Mouse (Mus musculus): ENCODE results near the gene Ctps.

Ctps gene

DNA sequence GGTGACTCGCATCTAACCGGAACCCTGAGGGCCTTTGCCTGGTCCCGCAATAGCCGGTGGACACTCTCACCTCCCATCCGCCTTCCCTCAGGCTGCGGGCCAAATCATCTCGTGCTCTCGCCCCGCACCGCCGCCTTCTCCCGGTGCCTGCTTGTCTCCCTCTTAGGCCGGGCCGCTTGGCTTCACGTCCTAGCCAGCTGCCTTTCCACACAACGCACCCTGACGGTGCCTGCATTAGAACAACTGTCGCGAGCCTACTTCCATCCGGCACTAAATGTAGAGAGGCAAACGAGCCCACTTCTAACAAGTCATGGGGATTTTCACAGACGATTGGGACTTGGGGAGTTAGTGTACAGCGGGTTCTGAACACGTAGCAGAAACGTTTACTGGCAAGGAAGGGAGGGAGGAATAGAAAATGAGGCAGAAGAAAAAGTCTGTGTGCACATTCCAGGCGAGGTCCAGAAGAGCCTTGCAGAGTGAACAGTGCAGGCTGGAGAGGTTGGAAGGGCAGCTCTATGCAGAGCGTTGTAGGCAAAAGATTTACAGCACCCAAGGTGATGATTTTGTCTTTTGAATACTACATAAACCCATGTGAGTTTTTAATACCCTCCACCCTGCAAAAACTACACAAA lies 478 bp upstream of the Ctps start:
- DNase-seq: no peak

DNA sequence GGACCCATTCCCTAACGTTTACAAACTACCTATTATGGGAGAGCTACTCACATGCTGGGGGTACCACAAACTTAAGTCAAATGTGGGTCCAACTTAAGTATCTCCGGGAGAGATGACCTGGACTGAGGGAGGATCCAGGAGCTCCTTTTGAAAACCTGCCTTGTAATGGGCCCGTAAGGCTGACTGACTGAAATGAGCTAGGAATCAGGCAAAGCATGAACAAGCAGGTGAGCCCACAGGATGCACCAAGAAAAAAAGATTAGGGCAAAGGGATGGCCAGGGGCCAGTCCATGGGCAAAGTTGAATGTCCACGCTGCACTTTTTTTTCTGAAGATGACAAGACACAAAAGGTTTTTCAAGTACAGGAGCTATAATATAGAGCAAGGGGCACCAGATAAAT lies 1.1 kb downstream of the Ctps start:
- no peak for DNase-seq

DNA sequence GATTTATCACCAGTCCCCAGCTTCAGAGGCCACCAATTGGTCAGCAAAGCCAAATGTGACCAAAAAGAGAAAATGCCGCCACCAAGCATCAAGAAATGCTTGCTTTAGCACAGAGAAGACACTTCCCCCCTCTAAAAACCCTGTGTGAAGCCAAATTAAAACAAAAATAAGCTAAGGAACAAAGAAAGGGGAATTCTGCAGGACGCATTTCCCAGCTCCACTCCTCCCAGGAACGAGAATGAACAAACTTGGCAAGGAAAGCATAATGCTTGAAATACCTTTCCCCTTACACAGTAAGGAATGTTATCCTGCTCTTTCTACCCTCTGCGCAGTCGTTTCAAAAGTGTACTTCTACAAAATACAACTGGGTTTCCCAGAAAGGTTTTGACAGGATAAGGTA lies 2.1 kb downstream of the Ctps start:
- peak; percentile 21 for DNase-seq

- no peak for DNase-seq
These were observed 4.3 kb downstream of the Ctps start for GRCm38 (mm10) chr4:120565726-120566125.

DNA sequence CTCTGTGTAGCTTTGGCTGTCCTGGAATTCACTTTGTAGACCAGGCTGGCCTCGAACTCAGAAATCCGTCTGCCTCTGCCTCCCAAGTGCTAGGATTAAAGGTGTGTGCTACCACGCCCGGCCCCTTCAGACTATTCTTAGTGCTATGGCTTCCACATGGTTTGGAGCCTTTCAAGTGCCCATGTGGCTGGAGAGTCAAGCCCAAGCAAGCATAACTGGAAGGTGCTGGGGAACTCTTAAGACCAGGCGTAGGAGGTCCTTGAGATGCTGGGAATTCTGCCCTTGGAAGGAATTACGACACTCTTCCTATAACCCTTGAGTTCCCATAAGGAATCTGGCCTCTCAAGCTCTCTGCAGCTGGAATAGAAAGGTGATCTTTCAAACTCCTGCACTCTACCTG lies 13.5 kb downstream of the Ctps start:
- peak; percentile 6 for DNase-seq

DNA sequence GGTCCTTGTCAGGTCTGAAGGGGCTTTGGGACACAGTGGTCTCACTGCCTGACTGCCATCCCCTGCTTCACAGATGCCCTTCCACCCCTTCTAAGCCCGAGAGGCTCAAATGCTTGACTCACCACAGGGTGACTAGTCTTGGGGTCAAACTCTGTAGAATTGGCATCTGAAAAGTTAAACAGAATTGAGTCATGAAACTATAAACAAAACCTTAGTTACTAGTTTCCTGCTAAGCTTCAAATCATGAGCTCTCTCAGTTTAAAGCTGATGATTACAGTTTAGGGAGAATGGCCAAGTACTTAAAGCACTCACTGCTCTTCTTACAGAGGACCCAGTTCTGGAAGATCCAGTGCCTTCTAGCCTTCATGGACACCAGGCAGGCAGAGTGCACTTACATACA lies 25.2 kb downstream of the Ctps start:
- no peak for DNase-seq

DNA sequence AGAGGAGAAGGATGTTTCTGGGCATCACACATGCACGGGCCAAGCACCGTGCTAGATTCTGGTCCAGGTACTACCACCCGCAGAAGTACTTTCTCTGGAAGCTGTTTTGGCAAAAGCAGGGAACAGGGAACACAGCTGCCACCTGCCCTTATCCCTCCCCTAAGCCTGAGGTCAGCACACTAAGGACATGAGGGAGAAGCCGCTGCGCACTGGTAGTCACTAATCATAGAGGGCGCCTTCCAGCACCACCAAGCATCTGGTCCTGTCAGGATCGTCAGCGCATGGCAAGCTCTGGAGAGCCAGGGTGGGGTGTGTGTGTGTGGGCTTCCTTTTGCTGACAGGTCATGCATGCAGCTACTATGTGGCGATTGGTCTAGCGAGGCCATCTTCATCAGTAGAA lies 31.4 kb downstream of the Ctps start:
- no peak for DNase-seq

DNA sequence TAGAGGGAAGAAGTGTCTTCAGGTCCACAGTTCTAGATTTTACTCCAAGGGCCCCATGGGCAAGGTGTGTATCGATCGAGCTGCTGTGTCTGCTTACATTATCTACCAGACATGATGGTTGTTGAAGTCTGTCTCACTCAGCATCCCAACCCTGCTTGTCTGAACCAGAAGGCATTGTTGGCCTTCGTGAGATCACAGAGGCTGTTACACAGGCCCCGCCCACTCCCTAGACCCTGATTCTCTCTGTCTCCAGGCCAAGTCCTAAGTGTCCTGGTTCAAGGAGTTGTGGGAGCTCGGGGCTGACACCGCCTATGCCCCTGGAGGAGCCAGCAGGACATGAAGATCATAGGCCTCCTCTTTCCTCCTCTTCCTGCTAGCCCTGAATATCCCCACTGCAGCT lies 38.1 kb downstream of the Ctps start, which contains the start of gene Slfnl1:
Gene Slfnl1 (plus strand): TSS at position 246 of the 400 bp plus-strand sequence.
- no peak for DNase-seq

- DNase-seq: no peak
These were observed 41.9 kb downstream of the Ctps start for GRCm38 (mm10) chr4:120528171-120528570.

DNA sequence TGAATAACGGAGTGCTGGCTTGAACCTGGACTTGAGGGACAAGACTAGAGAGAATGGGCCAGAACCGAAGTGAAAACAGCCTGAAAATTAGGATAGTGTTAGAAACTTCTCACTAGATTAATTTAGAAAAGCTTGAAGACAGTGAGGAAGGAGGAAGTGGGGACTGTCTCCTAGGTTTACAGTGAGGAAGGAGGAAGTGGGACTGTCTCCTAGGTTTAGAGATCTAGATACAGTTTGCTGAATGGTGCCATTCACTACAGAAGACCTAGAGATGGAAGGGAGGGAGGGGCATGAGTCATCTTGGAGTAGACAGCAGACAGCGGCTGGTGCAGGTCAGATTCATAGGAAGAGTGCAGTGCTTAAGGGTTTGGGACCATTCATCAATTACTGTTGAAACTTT lies 47.0 kb downstream of the Ctps start:
- no peak for DNase-seq

- DNase-seq: no peak
These were observed 47.7 kb downstream of the Ctps start for GRCm38 (mm10) chr4:120522351-120522750.

- no peak for DNase-seq
These were observed 48.3 kb downstream of the Ctps start for GRCm38 (mm10) chr4:120521761-120522160.

DNA sequence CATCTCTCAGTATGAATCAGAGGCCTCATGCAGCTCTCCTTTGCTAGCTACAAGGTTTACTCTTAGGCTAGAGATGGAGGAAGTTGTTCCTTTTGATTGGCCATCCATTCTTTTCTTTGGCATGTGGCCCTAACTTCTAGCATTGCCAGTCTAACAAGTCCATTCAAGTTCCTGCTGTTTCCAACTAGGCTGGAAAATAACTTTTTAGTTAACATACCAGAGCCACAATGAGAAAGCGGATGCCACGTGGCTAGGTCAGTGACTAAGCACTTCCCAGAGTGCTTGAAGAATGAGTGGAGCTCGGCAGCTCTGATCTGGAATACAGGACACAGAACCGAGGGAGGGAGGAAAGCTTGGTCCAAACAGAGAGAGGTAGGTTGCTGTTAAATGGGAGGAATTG lies 52.7 kb downstream of the Ctps start:
- DNase-seq: peak; percentile 15

GRCm38 (mm10) chr4:120516907-120517306 lies 53.2 kb downstream of the Ctps start:
- DNase-seq: no peak

DNA sequence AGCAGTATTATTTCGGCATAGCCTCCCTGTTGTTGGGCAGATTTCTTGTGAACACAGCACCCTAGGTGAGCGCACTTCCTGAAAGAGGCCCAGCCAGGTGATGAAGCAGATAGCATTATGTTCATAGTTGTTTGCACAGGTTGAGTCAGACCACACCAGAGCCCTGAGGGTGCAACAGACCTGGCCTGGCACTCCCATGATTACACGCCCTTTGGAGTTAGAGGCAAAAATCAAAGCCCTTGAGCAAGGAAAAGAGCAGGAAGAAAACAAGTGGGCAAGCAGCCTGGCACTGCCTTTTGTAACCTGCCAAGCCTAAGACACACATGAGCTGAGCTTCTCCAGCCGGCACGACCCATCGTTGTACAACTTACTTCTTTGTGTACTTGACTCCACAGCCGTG lies 53.6 kb downstream of the Ctps start:
- no peak for DNase-seq

- DNase-seq: no peak
These were observed 55.7 kb downstream of the Ctps start for GRCm38 (mm10) chr4:120514366-120514765.

- no peak for DNase-seq
These were observed 58.9 kb downstream of the Ctps start for GRCm38 (mm10) chr4:120511203-120511602.

- DNase-seq: no peak
These were observed 63.1 kb downstream of the Ctps start for GRCm38 (mm10) chr4:120506955-120507354.

All from lung, postnatal 14 days (tissue).